Mouse (Mus musculus) kidney, adult 18-20 months (tissue): ENCODE results near the gene E030018B13Rik.

Experiments
- DNase-seq: peaks from one replicate; pipeline ENCODE4 v3.0.0; 2021

E030018B13Rik gene

GRCm38 (mm10) chr7:63916268-63916907 is at the start of gene E030018B13Rik:
E030018B13Rik (plus strand) TSS chr7:63916857.
- DNase-seq, result no peak

GRCm38 (mm10) chr7:63868356-63868918 is 48.2 kb upstream of the E030018B13Rik start:
- DNase-seq, result no peak

- DNase-seq, result no peak
Measured at GRCm38 (mm10) chr7:63871698-63872097, 45.0 kb upstream of the E030018B13Rik start.

- no peak for DNase-seq
Measured at GRCm38 (mm10) chr7:63873880-63874279, 42.8 kb upstream of the E030018B13Rik start.

- no peak for DNase-seq
Measured at GRCm38 (mm10) chr7:63875686-63876085, 41.0 kb upstream of the E030018B13Rik start.

GRCm38 (mm10) chr7:63876640-63877039 is 40.0 kb upstream of the E030018B13Rik start:
- DNase-seq, result no peak

GRCm38 (mm10) chr7:63877610-63878009 is 39.0 kb upstream of the E030018B13Rik start:
- no peak for DNase-seq

GRCm38 (mm10) chr7:63879583-63879982 is 37.1 kb upstream of the E030018B13Rik start:
- DNase-seq, result no peak

GRCm38 (mm10) chr7:63882739-63883138 is 33.9 kb upstream of the E030018B13Rik start:
- no peak for DNase-seq

- no peak for DNase-seq
Measured at GRCm38 (mm10) chr7:63885025-63885424, 31.6 kb upstream of the E030018B13Rik start.

GRCm38 (mm10) chr7:63887034-63887551 is 29.6 kb upstream of the E030018B13Rik start:
- DNase-seq, result peak; percentile 35

- no peak for DNase-seq
Measured at GRCm38 (mm10) chr7:63887602-63888123, 29.0 kb upstream of the E030018B13Rik start.

GRCm38 (mm10) chr7:63888674-63889073 is 28.0 kb upstream of the E030018B13Rik start:
- DNase-seq, result no peak

GRCm38 (mm10) chr7:63889116-63889975 is 27.3 kb upstream of the E030018B13Rik start:
- DNase-seq, result no peak

- DNase-seq, result peak; percentile 39
Measured at GRCm38 (mm10) chr7:63891488-63892075, 25.1 kb upstream of the E030018B13Rik start.

GRCm38 (mm10) chr7:63893201-63893600 is 23.5 kb upstream of the E030018B13Rik start:
- no peak for DNase-seq

- no peak for DNase-seq
Measured at GRCm38 (mm10) chr7:63893729-63894128, 22.9 kb upstream of the E030018B13Rik start.

- DNase-seq, result no peak
Measured at GRCm38 (mm10) chr7:63894662-63895061, 22.0 kb upstream of the E030018B13Rik start.

GRCm38 (mm10) chr7:63895223-63895622 is 21.4 kb upstream of the E030018B13Rik start:
- no peak for DNase-seq

- DNase-seq, result no peak
Measured at GRCm38 (mm10) chr7:63896276-63896967, 20.2 kb upstream of the E030018B13Rik start.

GRCm38 (mm10) chr7:63896968-63897468 is 19.6 kb upstream of the E030018B13Rik start:
- DNase-seq, result peak; percentile 93

- DNase-seq, result no peak
Measured at GRCm38 (mm10) chr7:63897655-63898054, 19.0 kb upstream of the E030018B13Rik start.
